Mouse (Mus musculus) heart, embryonic 11.5 days (tissue): ENCODE results near the gene BC048403. TPM values are rescaled to one million over a fixed set of nuclear protein-coding genes. Genes with fewer than 3 reads are reported as not detected.

Experiments
- ATAC-seq: fragments of 200-750 bp; cut with Nextera tagmentation; replicated peaks from 2 replicates; pipeline ENCODE4 v1.8.0; 2017; ENCODE audit warnings: moderate library complexity; ENCODE audit not compliant: insufficient number of reproducible peaks, low FRiP score, low TSS enrichment
- H3K27ac ChIP-seq: fragments of 300-500 bp; sonication (generic); 2 replicates; pipeline ENCODE4 v1.5.1; 2014; ENCODE audit warnings: mild to moderate bottlenecking, low read depth, low read length
- H3K27me3 ChIP-seq: fragments of 300-500 bp; sonication (generic); 2 replicates; pipeline ENCODE4 v1.6.1; 2014; ENCODE audit warnings: mild to moderate bottlenecking, low read length, mixed read lengths; ENCODE audit not compliant: control insufficient read depth, insufficient read depth
- H3K36me3 ChIP-seq: fragments of 300-500 bp; sonication (generic); 2 replicates; pipeline ENCODE4 v1.6.1; 2014; ENCODE audit warnings: mild to moderate bottlenecking, low read length, moderate library complexity, mixed read lengths; ENCODE audit not compliant: control insufficient read depth, insufficient read depth
- H3K4me1 ChIP-seq: fragments of 300-500 bp; sonication (generic); 2 replicates; pipeline ENCODE4 v1.6.1; 2014; ENCODE audit warnings: low read length; ENCODE audit not compliant: control insufficient read depth, insufficient read depth
- H3K4me2 ChIP-seq: fragments of 300-500 bp; sonication (generic); 2 replicates; pipeline ENCODE4 v1.6.1; 2014; ENCODE audit warnings: mild to moderate bottlenecking, moderate library complexity
- H3K4me3 ChIP-seq: fragments of 300-500 bp; sonication (generic); 2 replicates; pipeline ENCODE4 v1.5.1; 2014; ENCODE audit warnings: low read depth, low read length
- H3K9ac ChIP-seq: fragments of 300-500 bp; sonication (generic); 2 replicates; pipeline ENCODE4 v1.6.1; 2014; ENCODE audit warnings: mild to moderate bottlenecking, low read depth, low read length, moderate library complexity
- H3K9me3 ChIP-seq: fragments of 300-500 bp; sonication (generic); replicated peaks from 2 replicates; pipeline ENCODE4 v1.6.1; 2016; ENCODE audit warnings: low read length; ENCODE audit not compliant: control insufficient read depth
- WGBS: fragments of 180-500 bp; shearing (Covaris S2); extraction: QIAGEN DNeasy Blood & Tissue Kit; methylation state at CpG from one replicate; pipeline ENCODE4 v1.1.7; 2014; ENCODE audit not compliant: insufficient replicate concordance; 5-methylcytosine and 5-hydroxymethylcytosine counted together
- polyA plus RNA-seq: library from polyadenylated mRNA; unstranded; fragments of >200 nt; fragmentation: Nextera tagmentation; extraction: Ambion mirVana; gene quantifications from 2 replicates; pipeline ENCODE4 v1.2.1, GENCODE M21; 2014

BC048403 gene
- polyA plus RNA-seq = 2.7 and 3.2 TPM in 2 replicates

GRCm38 (mm10) chr10:121739548-121740505 lies at the start of gene BC048403:
BC048403 (plus strand) TSS chr10:121739937.
- H3K9ac ChIP-seq = peak within 1 kb of the TSS; percentile 81
- H3K27ac ChIP-seq = peak within 1 kb of the TSS; percentile 25; the same call in 1 of the 2 replicates
- no peaks in the 10 kb centered on the region; the same call in 1 of the 2 replicates for H3K9me3 ChIP-seq
- H3K4me3 ChIP-seq = peak within 1 kb of the TSS; percentile 83
- WGBS = under 1% methylated on average over 63 of the region's 68 CpGs
- H3K36me3 ChIP-seq = no peaks in the 10 kb centered on the region
- ATAC-seq = peak; percentile 89
- H3K27me3 ChIP-seq = no peaks in the 10 kb centered on the region
- no peaks in the 10 kb centered on the region for H3K4me1 ChIP-seq
- peak within 1 kb of the TSS; percentile 90 for H3K4me2 ChIP-seq

DNA sequence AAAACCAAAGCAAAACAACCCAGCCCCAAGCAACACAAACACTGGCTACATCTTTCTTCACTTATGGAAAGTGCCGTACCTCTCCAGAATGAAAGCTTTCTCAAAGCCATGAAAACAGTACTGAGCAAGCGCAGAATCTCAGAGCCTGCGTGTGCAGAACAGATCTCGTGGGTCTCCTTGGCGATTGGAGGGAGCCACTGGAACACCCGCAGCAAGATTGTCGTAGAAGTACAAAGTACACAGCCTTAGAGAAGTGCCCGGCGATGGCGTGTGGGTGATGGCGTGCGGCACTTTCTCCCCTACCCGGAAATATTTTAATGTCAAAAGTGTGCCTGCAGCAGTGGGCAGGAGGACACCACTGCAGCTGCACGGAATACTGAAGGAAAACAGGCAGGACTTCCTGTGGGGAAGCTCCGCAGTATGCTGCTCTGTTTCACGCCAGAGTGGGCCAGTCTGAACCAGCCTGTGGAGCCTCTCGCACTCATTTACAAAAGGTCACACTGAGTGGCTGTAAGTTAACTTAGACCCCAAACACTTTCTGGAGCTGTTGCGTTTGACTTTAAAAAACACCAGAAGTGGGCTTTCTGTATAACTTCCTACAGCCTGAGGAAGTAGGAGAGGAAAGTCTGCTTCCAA lies 46.7 kb upstream of the BC048403 start:
- H3K36me3 ChIP-seq = no peaks in the 10 kb centered on the region
- H3K9ac ChIP-seq = peak overlapping the region; percentile 22; the same call in 1 of the 2 replicates
- WGBS = 37% methylated on average over 18 of the region's 18 CpGs
- no peak for ATAC-seq
- no peaks in the 10 kb centered on the region for H3K4me1 ChIP-seq
- no peak overlapping the region for H3K27ac ChIP-seq
- no peaks in the 10 kb centered on the region for H3K9me3 ChIP-seq
- H3K27me3 ChIP-seq = no peaks in the 10 kb centered on the region
- peak overlapping the region; percentile 54 for H3K4me2 ChIP-seq
- peak overlapping the region; percentile 21 for H3K4me3 ChIP-seq

DNA sequence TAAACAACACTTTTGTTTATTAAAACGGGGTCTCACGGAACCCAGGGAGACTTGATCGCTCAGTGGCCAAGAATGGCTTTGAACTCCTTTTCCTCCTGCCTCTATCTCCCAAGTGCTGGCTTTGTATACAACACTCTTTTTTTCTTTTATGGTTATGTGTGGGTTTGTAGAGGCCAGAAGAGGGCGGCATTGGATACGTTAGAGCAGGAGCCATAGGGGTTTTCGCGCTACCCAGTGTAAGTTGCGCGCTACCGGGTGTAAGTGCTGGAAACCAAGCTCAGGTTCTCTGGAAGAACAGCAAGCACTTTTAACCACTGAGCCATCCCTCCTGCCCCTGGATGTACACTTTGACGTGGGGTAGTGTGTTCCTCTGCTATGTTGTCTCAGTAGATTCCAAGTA lies 45.2 kb upstream of the BC048403 start:
- Histone ChIP-seq H3K36me3 (no peaks in the 10 kb centered on the region), H3K27ac (no peak overlapping the region), H3K9ac (no peak overlapping the region), H3K4me2 (no peak overlapping the region), H3K27me3 (no peaks in the 10 kb centered on the region), H3K9me3 (no peaks in the 10 kb centered on the region), H3K4me3 (no peak overlapping the region), H3K4me1 (no peaks in the 10 kb centered on the region)
- WGBS = 67% methylated on average over 11 of the region's 11 CpGs
- no peak for ATAC-seq

GRCm38 (mm10) chr10:121701296-121702248 lies 38.2 kb upstream of the BC048403 start:
- no peak overlapping the region for H3K4me3 ChIP-seq
- no peak overlapping the region for H3K4me2 ChIP-seq
- no peaks in the 10 kb centered on the region for H3K36me3 ChIP-seq
- ATAC-seq = no peak
- H3K9me3 ChIP-seq = no peaks in the 10 kb centered on the region
- 55% methylated on average over 11 of the region's 11 CpGs for WGBS
- H3K4me1 ChIP-seq = no peaks in the 10 kb centered on the region
- H3K27me3 ChIP-seq = no peaks in the 10 kb centered on the region
- no peak overlapping the region for H3K27ac ChIP-seq
- no peak overlapping the region for H3K9ac ChIP-seq

GRCm38 (mm10) chr10:121703619-121704018 lies 36.1 kb upstream of the BC048403 start:
- H3K4me1 ChIP-seq = no peaks in the 10 kb centered on the region
- no peak overlapping the region for H3K9ac ChIP-seq
- no peaks in the 10 kb centered on the region for H3K36me3 ChIP-seq
- H3K4me2 ChIP-seq = no peak overlapping the region
- H3K27me3 ChIP-seq = no peaks in the 10 kb centered on the region
- WGBS = 73% methylated on average over 6 of the region's 6 CpGs
- H3K9me3 ChIP-seq = no peaks in the 10 kb centered on the region
- H3K27ac ChIP-seq = no peak overlapping the region
- H3K4me3 ChIP-seq = no peak overlapping the region
- no peak for ATAC-seq

- ATAC-seq = no peak
- 82% methylated on average over 6 of the region's 6 CpGs for WGBS
Measured at GRCm38 (mm10) chr10:121704871-121705270, 34.9 kb upstream of the BC048403 start.

DNA sequence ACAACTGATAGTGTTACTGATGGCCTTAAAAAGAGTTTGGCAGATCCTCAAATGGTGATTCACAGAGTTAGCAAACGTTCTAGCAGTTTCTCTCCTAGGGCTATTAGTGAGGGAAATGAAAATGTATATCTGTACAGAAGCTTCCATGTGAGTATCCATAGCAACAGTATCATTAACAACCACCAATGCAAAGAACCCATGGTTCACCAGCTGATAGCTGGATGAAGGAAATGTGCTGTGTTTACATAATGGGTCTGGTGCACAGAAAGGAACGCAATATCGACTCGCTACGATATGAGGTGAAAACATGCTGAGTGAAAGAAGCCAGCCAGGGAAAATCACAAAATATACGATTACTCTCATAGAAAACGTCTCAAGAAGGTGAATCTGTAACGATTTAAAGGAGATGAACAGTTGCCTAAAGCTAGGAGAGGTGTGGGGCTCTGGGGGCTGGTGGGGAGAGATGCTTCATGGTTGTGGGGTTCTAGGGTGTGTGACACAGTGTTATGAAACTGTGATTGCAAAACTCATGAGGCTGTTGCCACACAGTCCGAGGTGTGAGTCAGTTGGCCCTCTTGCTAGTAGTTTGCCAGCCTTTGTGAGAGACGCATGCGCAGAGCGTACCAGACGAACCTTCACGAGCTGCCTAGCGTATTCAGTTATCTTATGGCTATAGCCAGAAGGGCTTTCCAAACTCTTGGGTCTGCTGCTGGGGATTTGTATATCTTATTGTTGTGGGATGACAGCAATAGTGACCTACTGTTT lies 34.2 kb upstream of the BC048403 start:
- no peak for ATAC-seq
- no peak overlapping the region for H3K9ac ChIP-seq
- H3K9me3 ChIP-seq = no peaks in the 10 kb centered on the region
- no peaks in the 10 kb centered on the region for H3K4me1 ChIP-seq
- no peaks in the 10 kb centered on the region for H3K27me3 ChIP-seq
- no peak overlapping the region for H3K27ac ChIP-seq
- no peak overlapping the region for H3K4me2 ChIP-seq
- H3K36me3 ChIP-seq = no peaks in the 10 kb centered on the region
- WGBS = 72% methylated on average over 15 of the region's 15 CpGs
- no peak overlapping the region for H3K4me3 ChIP-seq

More at GRCm38 (mm10) chr10:121704871-121705270, 34.9 kb upstream of the BC048403 start:
- Histone ChIP-seq H3K4me1 (no peaks in the 10 kb centered on the region), H3K4me3 (no peak overlapping the region), H3K27ac (no peak overlapping the region), H3K9ac (no peak overlapping the region), H3K36me3 (no peaks in the 10 kb centered on the region), H3K9me3 (no peaks in the 10 kb centered on the region), H3K27me3 (no peaks in the 10 kb centered on the region), H3K4me2 (no peak overlapping the region)
